Mouse (Mus musculus): Measurements from ENCODE around the gene Abhd13. TPM values are rescaled to one million over a fixed set of nuclear protein-coding genes. Genes with fewer than 3 reads are reported as not detected.

Gene Abhd13
- total and polyA plus RNA-seq, 3 experiments: 8.6 to 20.3 (median 13.0) TPM

GRCm38 (mm10) chr8:9979746-9980145 lies 2.2 kb downstream of the Abhd13 start:
- H3K9ac ChIP-seq (ENCODE audit: insufficient read depth, low read depth): no peak overlapping the region

GRCm38 (mm10) chr8:9980188-9980587 lies 2.7 kb downstream of the Abhd13 start:
- peaks cover 5 to 25% of the 10 kb centered on the region in 2 experiments; a peak in 3 of 4 replicates for H3K4me1 ChIP-seq (ENCODE audit: control insufficient read depth in 1 of 2, insufficient read depth in 2 of 2)

More at GRCm38 (mm10) chr8:9979746-9980145, 2.2 kb downstream of the Abhd13 start:
- no peak overlapping the region for H3K27ac ChIP-seq (ENCODE audit: insufficient read depth, low read depth)
- peak overlapping the region; percentile 33; the same call in 1 of the 2 replicates for H3K4me2 ChIP-seq (ENCODE audit: insufficient read depth, low read depth, poor library complexity, severe bottlenecking)
- dilution Hi-C loops (cut with MboI; ENCODE audit: extremely low pct_ligation_motif_present, extremely low pct_unique_long_range_greater_than_20kb, low sequenced_read_pairs) (no loop called here), in situ Hi-C loops (cut with MboI; ENCODE audit: low pct_ligation_motif_present, low pct_unique_long_range_greater_than_20kb, low sequenced_read_pairs) (loop anchor here (25.0 kb wide), 1 partner anchor 333 kb away; no protein-coding TSS in a partner anchor)
- no peak for DNase-seq (ENCODE audit: extremely low read depth)
- peaks cover 52% of the 10 kb centered on the region for H3K79me2 ChIP-seq (replicated peaks; ENCODE audit: control insufficient read depth, extremely low read depth, insufficient read depth, poor library complexity, severe bottlenecking)
- H3K36me3 ChIP-seq (replicated peaks in 1 of 2; ENCODE audit: control insufficient read depth in 1 of 2, insufficient read depth in 1 of 2, low read length in 1 of 2): peaks cover 18 to 42% of the 10 kb centered on the region in 2 experiments
- TF ChIP-seq TCF12 (IDR thresholded peaks at IDR 0.05; ENCODE audit: low read depth, low read length) (no peak), JUN (IDR thresholded peaks at IDR 0.05; ENCODE audit: insufficient read depth, low read depth, low read length) (no peak), TBP (conservative IDR thresholded peaks at IDR 0.05; ENCODE audit: low read depth, low read length) (no peak), HCFC1 (IDR thresholded peaks at IDR 0.05; ENCODE audit: low read depth, low read length) (no peak), MXI1 (IDR thresholded peaks at IDR 0.05; ENCODE audit: low read depth, low read length) (no peak), PAX5 (IDR thresholded peaks at IDR 0.05; ENCODE audit: low read length) (no peak), POLR2A (IDR thresholded peaks at IDR 0.05; ENCODE audit: low read depth, low read length) (no peak), ZMIZ1 (IDR thresholded peaks at IDR 0.05; ENCODE audit: low read depth, low read length) (no peak), KAT2A (IDR thresholded peaks at IDR 0.05; ENCODE audit: insufficient replicate concordance, low read length) (no peak)
- H3K4me3 ChIP-seq (replicated peaks in 1 of 3; ENCODE audit: low read depth in 2 of 3, low read length in 2 of 3, poor library complexity in 1 of 3): no peak overlapping the region
- H3K9me3 ChIP-seq (replicated peaks; ENCODE audit: low read length): no peaks in the 10 kb centered on the region
- H3K27me3 ChIP-seq (replicated peaks): no peaks in the 10 kb centered on the region
- H3K4me1 ChIP-seq (ENCODE audit: control insufficient read depth in 1 of 2, insufficient read depth in 2 of 2): peaks cover 5 to 29% of the 10 kb centered on the region in 2 experiments; a peak in 3 of 4 replicates

GRCm38 (mm10) chr8:10004115-10004514 lies 26.6 kb downstream of the Abhd13 start:
- no peaks in the 10 kb centered on the region for H3K79me2 ChIP-seq (replicated peaks; ENCODE audit: control insufficient read depth, extremely low read depth, insufficient read depth, poor library complexity, severe bottlenecking)
- dilution Hi-C loops (cut with MboI; ENCODE audit: extremely low pct_ligation_motif_present, extremely low pct_unique_long_range_greater_than_20kb, low sequenced_read_pairs): no loop called here
- H3K27ac ChIP-seq (ENCODE audit: insufficient read depth, low read depth): no peak overlapping the region
- no peak overlapping the region for H3K4me3 ChIP-seq (replicated peaks in 1 of 3; ENCODE audit: low read depth in 2 of 3, low read length in 2 of 3, poor library complexity in 1 of 3)
- no peaks in the 10 kb centered on the region for H3K36me3 ChIP-seq (replicated peaks in 1 of 2; ENCODE audit: control insufficient read depth in 1 of 2, insufficient read depth in 1 of 2, low read length in 1 of 2)
- H3K9me3 ChIP-seq (replicated peaks; ENCODE audit: low read length): no peaks in the 10 kb centered on the region
- DNase-seq (ENCODE audit: extremely low read depth): no peak
- no peak overlapping the region for H3K4me2 ChIP-seq (ENCODE audit: insufficient read depth, low read depth, poor library complexity, severe bottlenecking)
- TF ChIP-seq MEF2A (IDR thresholded peaks at IDR 0.05; ENCODE audit: borderline replicate concordance, low read depth, low read length) (no peak), NRF1 (IDR thresholded peaks at IDR 0.05; ENCODE audit: low read depth, low read length) (no peak)
- in situ Hi-C loops (cut with MboI; ENCODE audit: low pct_ligation_motif_present, low pct_unique_long_range_greater_than_20kb, low sequenced_read_pairs): no loop called here
- peaks cover 7 to 23% of the 10 kb centered on the region in 2 experiments; a peak in 3 of 4 replicates for H3K4me1 ChIP-seq (ENCODE audit: control insufficient read depth in 1 of 2, insufficient read depth in 2 of 2)
- no peak overlapping the region for H3K9ac ChIP-seq (ENCODE audit: insufficient read depth, low read depth)
- H3K27me3 ChIP-seq (replicated peaks): no peaks in the 10 kb centered on the region

More at GRCm38 (mm10) chr8:9980188-9980587, 2.7 kb downstream of the Abhd13 start:
- Histone ChIP-seq H3K9me3 (replicated peaks; ENCODE audit: low read length) (no peaks in the 10 kb centered on the region), H3K4me3 (replicated peaks in 1 of 3; ENCODE audit: low read depth in 2 of 3, low read length in 2 of 3, poor library complexity in 1 of 3) (no peak overlapping the region), H3K4me2 (ENCODE audit: insufficient read depth, low read depth, poor library complexity, severe bottlenecking) (no peak overlapping the region), H3K27ac (ENCODE audit: insufficient read depth, low read depth) (no peak overlapping the region), H3K79me2 (replicated peaks; ENCODE audit: control insufficient read depth, extremely low read depth, insufficient read depth, poor library complexity, severe bottlenecking) (peaks cover 52% of the 10 kb centered on the region), H3K36me3 (replicated peaks in 1 of 2; ENCODE audit: control insufficient read depth in 1 of 2, insufficient read depth in 1 of 2, low read length in 1 of 2) (peaks cover 18 to 44% of the 10 kb centered on the region in 2 experiments), H3K9ac (ENCODE audit: insufficient read depth, low read depth) (no peak overlapping the region), H3K27me3 (replicated peaks) (no peaks in the 10 kb centered on the region)
- dilution Hi-C loops (cut with MboI; ENCODE audit: extremely low pct_ligation_motif_present, extremely low pct_unique_long_range_greater_than_20kb, low sequenced_read_pairs) (no loop called here), in situ Hi-C loops (cut with MboI; ENCODE audit: low pct_ligation_motif_present, low pct_unique_long_range_greater_than_20kb, low sequenced_read_pairs) (loop anchor here (25.0 kb wide), 1 partner anchor 332 kb away; no protein-coding TSS in a partner anchor)
- DNase-seq (ENCODE audit: extremely low read depth): no peak
- no peak for TF ChIP-seq NELFE (IDR thresholded peaks at IDR 0.05; ENCODE audit: low read depth, low read length)
- no peak for TF ChIP-seq SMC3 (IDR thresholded peaks at IDR 0.05; ENCODE audit: low read depth, low read length)
- TF ChIP-seq GABPA (IDR thresholded peaks at IDR 0.05; ENCODE audit: insufficient replicate concordance, low read depth, low read length): no peak

All from CH12.LX (cell line).